Mouse (Mus musculus) heart, embryonic 11.5 days (tissue): ENCODE results near the gene Ppp1r14b. TPM values are rescaled to one million over a fixed set of nuclear protein-coding genes. Genes with fewer than 3 reads are reported as not detected.

Source experiments
- ATAC-seq: fragments of 200-750 bp; cut with Nextera tagmentation; replicated peaks from 2 replicates; pipeline ENCODE4 v1.8.0; 2017; ENCODE audit warnings: moderate library complexity; ENCODE audit not compliant: insufficient number of reproducible peaks, low FRiP score, low TSS enrichment
- H3K27ac ChIP-seq: fragments of 300-500 bp; sonication (generic); 2 replicates; pipeline ENCODE4 v1.5.1; 2014; ENCODE audit warnings: mild to moderate bottlenecking, low read depth, low read length
- H3K27me3 ChIP-seq: fragments of 300-500 bp; sonication (generic); 2 replicates; pipeline ENCODE4 v1.6.1; 2014; ENCODE audit warnings: mild to moderate bottlenecking, low read length, mixed read lengths; ENCODE audit not compliant: control insufficient read depth, insufficient read depth
- H3K36me3 ChIP-seq: fragments of 300-500 bp; sonication (generic); 2 replicates; pipeline ENCODE4 v1.6.1; 2014; ENCODE audit warnings: mild to moderate bottlenecking, low read length, moderate library complexity, mixed read lengths; ENCODE audit not compliant: control insufficient read depth, insufficient read depth
- H3K4me1 ChIP-seq: fragments of 300-500 bp; sonication (generic); 2 replicates; pipeline ENCODE4 v1.6.1; 2014; ENCODE audit warnings: low read length; ENCODE audit not compliant: control insufficient read depth, insufficient read depth
- H3K4me2 ChIP-seq: fragments of 300-500 bp; sonication (generic); 2 replicates; pipeline ENCODE4 v1.6.1; 2014; ENCODE audit warnings: mild to moderate bottlenecking, moderate library complexity
- H3K4me3 ChIP-seq: fragments of 300-500 bp; sonication (generic); 2 replicates; pipeline ENCODE4 v1.5.1; 2014; ENCODE audit warnings: low read depth, low read length
- H3K9ac ChIP-seq: fragments of 300-500 bp; sonication (generic); 2 replicates; pipeline ENCODE4 v1.6.1; 2014; ENCODE audit warnings: mild to moderate bottlenecking, low read depth, low read length, moderate library complexity
- H3K9me3 ChIP-seq: fragments of 300-500 bp; sonication (generic); replicated peaks from 2 replicates; pipeline ENCODE4 v1.6.1; 2016; ENCODE audit warnings: low read length; ENCODE audit not compliant: control insufficient read depth
- WGBS: fragments of 180-500 bp; shearing (Covaris S2); extraction: QIAGEN DNeasy Blood & Tissue Kit; methylation state at CpG from one replicate; pipeline ENCODE4 v1.1.7; 2014; ENCODE audit not compliant: insufficient replicate concordance; 5-methylcytosine and 5-hydroxymethylcytosine counted together
- polyA plus RNA-seq: library from polyadenylated mRNA; unstranded; fragments of >200 nt; fragmentation: Nextera tagmentation; extraction: Ambion mirVana; gene quantifications from 2 replicates; pipeline ENCODE4 v1.2.1, GENCODE M21; 2014

The Ppp1r14b gene
- polyA plus RNA-seq, 1 experiment from 2014 or later: 162 TPM

DNA sequence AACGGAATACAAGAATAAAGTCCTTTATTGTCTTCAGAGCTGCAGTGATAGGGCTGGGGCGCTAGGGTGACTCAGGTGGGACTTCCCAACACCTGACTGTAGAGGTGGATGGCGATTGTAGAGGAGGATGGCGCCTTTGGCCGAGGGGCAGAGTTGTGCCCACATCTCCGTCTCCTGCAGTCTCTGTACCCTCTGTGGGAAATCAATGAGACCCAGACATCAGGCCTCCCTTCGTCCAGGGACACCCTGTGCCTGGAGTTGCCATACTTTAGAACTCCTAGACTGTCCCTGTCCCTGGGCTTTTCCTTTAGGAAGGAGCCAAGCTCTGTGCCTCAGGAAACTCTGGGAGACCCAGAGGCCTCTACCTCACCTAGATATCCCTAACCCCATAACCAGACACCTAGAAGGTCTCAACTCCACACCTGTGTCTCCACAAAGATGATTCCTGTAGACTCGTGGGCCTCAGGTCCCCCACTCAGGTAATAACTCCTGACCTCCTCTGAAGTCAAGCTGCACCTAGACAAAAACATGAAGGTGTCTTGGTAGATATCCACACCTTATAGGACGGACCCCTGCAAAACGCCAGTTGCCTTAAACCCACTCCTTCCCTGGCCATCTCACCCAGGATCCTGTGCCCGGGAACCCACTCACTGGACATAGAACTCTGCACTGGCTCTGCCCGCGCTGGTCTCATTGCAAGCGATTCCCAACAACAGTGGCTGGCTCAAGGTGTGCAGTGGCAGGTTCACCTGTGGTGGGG lies 18.4 kb downstream of the Ppp1r14b start:
- WGBS: 63% methylated on average over 14 of the region's 14 CpGs
- peak overlapping the region; percentile 71 for H3K4me2 ChIP-seq
- peak overlapping the region; percentile 69 for H3K27ac ChIP-seq
- ATAC-seq: 0 out of 2 replicates have a peak, but pooled peaks have one; percentile 1
- H3K4me3 ChIP-seq: peak overlapping the region; percentile 51
- peaks cover 3% of the 10 kb centered on the region; the same call in 1 of the 2 replicates for H3K36me3 ChIP-seq
- H3K4me1 ChIP-seq: peaks cover 25% of the 10 kb centered on the region
- no peaks in the 10 kb centered on the region for H3K9me3 ChIP-seq
- H3K9ac ChIP-seq: peak overlapping the region; percentile 78
- no peaks in the 10 kb centered on the region for H3K27me3 ChIP-seq

GRCm38 (mm10) chr19:6994002-6994401 lies 19.2 kb downstream of the Ppp1r14b start:
- no peak for ATAC-seq
- WGBS: 88% methylated on average over 8 of the region's 8 CpGs
- H3K4me1 ChIP-seq: peaks cover 22% of the 10 kb centered on the region
- H3K27ac ChIP-seq: no peak overlapping the region
- no peak overlapping the region for H3K4me2 ChIP-seq
- H3K27me3 ChIP-seq: no peaks in the 10 kb centered on the region
- H3K36me3 ChIP-seq: peaks cover 8% of the 10 kb centered on the region
- no peak overlapping the region for H3K9ac ChIP-seq
- H3K9me3 ChIP-seq: no peaks in the 10 kb centered on the region; the same call in 1 of the 2 replicates
- H3K4me3 ChIP-seq: no peak overlapping the region

GRCm38 (mm10) chr19:6994489-6994888 lies 19.7 kb downstream of the Ppp1r14b start:
- ATAC-seq: no peak
- H3K9me3 ChIP-seq: peaks cover 3% of the 10 kb centered on the region; the same call in 1 of the 2 replicates
- peaks cover 22% of the 10 kb centered on the region for H3K4me1 ChIP-seq
- WGBS: 88% methylated on average over 8 of the region's 8 CpGs
- no peak overlapping the region for H3K9ac ChIP-seq
- H3K27ac ChIP-seq: no peak overlapping the region
- no peak overlapping the region for H3K4me3 ChIP-seq
- H3K4me2 ChIP-seq: no peak overlapping the region; the same call in 1 of the 2 replicates
- H3K36me3 ChIP-seq: peaks cover 11% of the 10 kb centered on the region
- no peaks in the 10 kb centered on the region for H3K27me3 ChIP-seq

DNA sequence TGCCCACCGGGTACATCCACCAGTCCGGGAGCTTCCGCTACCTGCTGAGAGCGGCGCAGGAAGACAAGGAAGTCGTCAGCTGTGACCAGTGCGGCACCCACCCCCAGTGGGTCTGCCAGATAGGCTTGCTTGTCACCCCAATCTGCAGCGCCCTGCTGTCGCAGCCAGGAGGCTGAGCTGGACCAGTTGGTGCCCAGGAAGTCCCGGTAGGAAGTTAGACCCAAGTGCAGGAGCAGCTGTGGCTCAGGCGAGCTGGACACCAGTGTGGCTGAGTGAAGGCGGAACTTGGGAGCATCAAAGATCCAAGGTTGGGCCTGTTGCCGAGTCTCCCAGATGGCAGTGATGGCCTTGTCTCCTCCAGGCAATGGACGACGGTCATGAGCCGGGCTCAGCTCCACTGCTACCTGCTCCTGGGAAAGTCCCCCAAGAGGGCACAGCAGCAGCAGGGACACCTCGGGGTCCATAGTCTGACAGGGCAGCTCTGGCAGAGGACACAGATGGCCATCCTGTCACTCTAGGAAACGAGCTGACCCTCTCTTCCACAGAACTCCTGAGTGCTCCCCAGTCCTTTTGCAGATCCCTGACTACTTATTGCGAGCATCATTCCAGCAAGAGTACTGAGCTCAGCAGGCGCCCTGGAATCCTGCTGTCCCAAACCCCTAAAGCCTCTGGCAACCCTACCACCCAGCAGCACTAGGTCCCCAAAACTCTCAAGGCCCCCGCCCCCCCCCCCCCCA lies 20.7 kb downstream of the Ppp1r14b start:
- Histone ChIP-seq H3K27me3 (no peaks in the 10 kb centered on the region), H3K4me2 (peak overlapping the region; percentile 93), H3K36me3 (peaks cover 19% of the 10 kb centered on the region), H3K4me3 (peak overlapping the region; percentile 67), H3K9ac (peak overlapping the region; percentile 78), H3K27ac (peak overlapping the region; percentile 50; the same call in 1 of the 2 replicates), H3K9me3 (peaks cover 4% of the 10 kb centered on the region; the same call in 1 of the 2 replicates), H3K4me1 (peaks cover 22% of the 10 kb centered on the region)
- ATAC-seq: no peak
- 44% methylated on average over 21 of the region's 21 CpGs for WGBS

- Histone ChIP-seq H3K9ac (peak within 1 kb of the TSS; percentile 78), H3K36me3 (peaks cover 20% of the 10 kb centered on the region), H3K9me3 (peaks cover 4% of the 10 kb centered on the region; the same call in 1 of the 2 replicates), H3K4me1 (peaks cover 22% of the 10 kb centered on the region), H3K4me2 (peak within 1 kb of the TSS; percentile 93), H3K27ac (peak within 1 kb of the TSS; percentile 85), H3K4me3 (peak within 1 kb of the TSS; percentile 67), H3K27me3 (no peaks in the 10 kb centered on the region)
- WGBS: under 1% methylated on average over 24 of the region's 24 CpGs
- peak; percentile 58 for ATAC-seq
Measured at GRCm38 (mm10) chr19:6996006-6996405, 21.2 kb downstream of the Ppp1r14b start, which contains the start of the genes Nudt22 and Trpt1. Nudt22 (minus strand) TSS chr19:6996117. Trpt1 (plus strand) TSS chr19:6996131.

GRCm38 (mm10) chr19:6997721-6998290 lies 23.0 kb downstream of the Ppp1r14b start:
- H3K9me3 ChIP-seq: peaks cover 4% of the 10 kb centered on the region; the same call in 1 of the 2 replicates
- no peak overlapping the region for H3K4me3 ChIP-seq
- no peaks in the 10 kb centered on the region for H3K27me3 ChIP-seq
- peaks cover 20% of the 10 kb centered on the region for H3K36me3 ChIP-seq
- H3K27ac ChIP-seq: no peak overlapping the region
- ATAC-seq: no peak
- H3K4me1 ChIP-seq: peaks cover 21% of the 10 kb centered on the region
- H3K4me2 ChIP-seq: no peak overlapping the region
- H3K9ac ChIP-seq: no peak overlapping the region
- WGBS: 82% methylated on average over 9 of the region's 9 CpGs

- Histone ChIP-seq H3K4me2 (no peak overlapping the region), H3K36me3 (peaks cover 20% of the 10 kb centered on the region), H3K4me1 (peaks cover 11% of the 10 kb centered on the region), H3K9ac (no peak overlapping the region), H3K27me3 (no peaks in the 10 kb centered on the region), H3K27ac (no peak overlapping the region), H3K9me3 (peaks cover 4% of the 10 kb centered on the region; the same call in 1 of the 2 replicates), H3K4me3 (no peak overlapping the region)
- WGBS: 88% methylated on average over 19 of the region's 19 CpGs
- ATAC-seq: no peak
Measured at GRCm38 (mm10) chr19:6999360-7000063, 24.7 kb downstream of the Ppp1r14b start.
